Mouse (Mus musculus) kidney, postnatal 25 days (tissue): ENCODE data around the gene Atp4b.
"Not testable (repeated sequence)": the region's sequence is repeated elsewhere in the genome, so short reads cannot be mapped to it uniquely, and the experiment has no call there.

Experiments
- DNase-seq, 2 experiments: peaks; one replicate each; pipeline ENCODE4 v3.0.0; 2021; ENCODE audit warnings: mixed read lengths in 2 of 2

The Atp4b gene

DNA sequence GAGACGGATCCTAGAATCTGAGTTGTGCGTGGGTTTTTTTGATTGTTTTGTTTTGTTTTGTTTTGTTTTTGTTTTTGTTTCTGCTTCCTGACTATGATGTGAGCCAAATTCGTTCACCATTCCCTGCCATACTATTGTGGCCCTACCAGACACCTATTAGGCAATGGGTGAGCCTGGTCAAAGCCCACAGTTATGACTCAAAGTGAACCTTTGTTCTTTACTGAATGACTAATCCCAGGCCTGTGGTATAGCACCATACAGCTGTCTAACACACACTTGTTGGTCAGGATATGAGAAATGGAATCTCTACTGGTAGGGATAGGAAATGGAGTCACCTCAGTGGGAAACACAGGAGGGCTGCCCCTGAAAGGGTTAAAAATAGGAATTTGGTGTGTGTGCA lies 14.1 kb downstream of the Atp4b start:
- no peak for DNase-seq

DNA sequence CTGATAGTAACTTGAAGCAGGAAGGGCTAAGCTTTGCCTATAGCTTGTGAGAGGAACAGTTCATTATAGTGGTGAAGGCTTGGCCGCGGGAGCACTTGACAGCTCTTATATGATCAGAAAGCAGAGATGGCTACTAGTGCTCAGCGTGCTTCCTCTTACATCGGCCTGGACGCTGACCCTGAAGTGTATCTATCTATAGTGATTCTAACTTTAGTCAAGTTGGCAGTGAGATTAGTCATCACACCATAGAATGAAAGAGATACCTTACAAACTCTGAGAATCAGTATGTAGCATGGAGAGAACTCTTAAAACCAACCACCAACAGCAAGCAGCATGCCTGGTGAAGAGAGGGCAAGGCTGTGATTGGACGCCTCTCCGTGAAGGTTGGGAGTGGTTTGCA lies 15.0 kb downstream of the Atp4b start:
- DNase-seq, result no peak

DNA sequence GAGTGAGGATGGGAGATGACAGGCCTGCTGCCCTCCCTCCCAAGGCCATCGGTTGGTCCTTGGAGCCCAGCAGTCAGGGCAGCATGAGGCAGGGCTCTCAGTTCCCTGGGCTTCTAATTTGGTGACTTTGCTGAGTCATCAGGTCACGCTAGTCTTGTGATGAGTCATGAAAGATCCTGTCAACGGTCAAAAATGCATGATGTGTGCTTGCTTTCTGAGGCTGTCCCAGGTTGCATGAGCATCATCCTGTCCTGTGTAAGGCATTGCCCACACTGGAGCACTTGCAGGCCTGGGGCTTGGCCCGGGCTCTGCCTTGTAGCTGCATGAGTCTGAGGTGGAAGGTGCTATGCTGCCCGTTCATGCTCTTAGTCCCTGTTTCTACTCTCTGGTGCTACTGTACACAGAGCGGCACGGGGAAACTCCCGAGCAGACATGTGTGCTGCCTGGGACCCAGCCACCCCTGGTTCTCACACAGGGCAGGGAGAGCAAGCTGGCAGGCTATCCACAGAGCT lies 23.4 kb downstream of the Atp4b start:
- no peak for DNase-seq

DNA sequence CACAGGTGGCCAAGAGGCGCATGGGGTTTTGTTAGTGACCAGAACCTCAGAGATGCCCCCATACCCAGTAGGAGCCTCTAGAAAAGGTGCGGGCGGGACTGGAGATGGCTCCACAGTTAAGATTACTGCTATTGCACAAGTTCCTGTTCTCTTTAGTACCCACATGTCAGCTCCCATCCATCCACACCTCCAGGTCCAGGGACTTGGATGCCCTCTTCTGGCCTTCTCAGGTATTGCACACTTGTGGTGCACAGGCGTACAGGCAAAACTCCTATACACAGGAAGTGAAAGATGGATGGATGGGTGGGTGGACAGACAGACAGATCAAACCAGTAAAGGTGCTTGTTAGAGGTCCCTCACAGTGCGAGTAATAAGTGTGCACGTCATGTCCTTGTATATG lies 34.8 kb downstream of the Atp4b start:
- no peak for DNase-seq

DNA sequence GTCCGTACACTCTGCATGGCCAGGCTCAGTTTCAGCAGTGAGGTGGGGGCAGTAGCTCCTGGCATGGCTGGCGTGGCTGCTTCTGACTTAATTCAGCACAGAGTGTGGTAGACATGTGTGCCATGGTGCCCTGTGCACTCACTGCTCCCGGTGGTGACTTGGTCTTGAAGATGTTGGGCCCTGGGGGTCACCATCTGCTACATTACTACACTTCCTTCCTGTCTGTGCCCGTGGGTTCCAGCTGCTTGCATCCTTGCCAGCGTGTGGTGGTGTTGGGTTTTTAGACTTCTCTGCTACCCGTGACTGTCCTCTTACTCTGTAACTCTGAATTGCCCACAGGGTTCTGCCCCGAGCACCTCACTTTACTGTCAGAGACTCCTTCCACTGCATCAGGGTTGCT lies 36.4 kb downstream of the Atp4b start:
- no peak for DNase-seq

DNA sequence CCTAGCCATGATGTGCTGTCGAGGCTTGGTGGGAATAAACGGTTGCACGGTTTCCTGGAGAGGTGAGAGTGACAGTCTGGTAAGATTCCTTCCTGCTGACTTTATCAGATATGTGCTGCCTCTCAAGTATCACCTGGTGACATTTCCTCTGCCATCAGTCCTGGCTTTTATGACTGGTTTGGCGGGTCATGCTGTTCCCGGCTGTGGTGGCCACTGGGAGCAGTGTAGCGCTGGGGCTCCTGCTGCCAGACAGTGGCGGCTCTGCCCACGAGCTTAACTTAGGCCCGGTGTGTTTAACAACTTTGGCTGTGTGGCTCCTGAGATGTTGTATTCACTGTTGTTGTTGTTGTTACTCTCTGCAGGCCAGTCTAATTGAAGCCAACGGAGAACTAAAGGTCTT lies 39.9 kb downstream of the Atp4b start:
- DNase-seq, result no peak

DNA sequence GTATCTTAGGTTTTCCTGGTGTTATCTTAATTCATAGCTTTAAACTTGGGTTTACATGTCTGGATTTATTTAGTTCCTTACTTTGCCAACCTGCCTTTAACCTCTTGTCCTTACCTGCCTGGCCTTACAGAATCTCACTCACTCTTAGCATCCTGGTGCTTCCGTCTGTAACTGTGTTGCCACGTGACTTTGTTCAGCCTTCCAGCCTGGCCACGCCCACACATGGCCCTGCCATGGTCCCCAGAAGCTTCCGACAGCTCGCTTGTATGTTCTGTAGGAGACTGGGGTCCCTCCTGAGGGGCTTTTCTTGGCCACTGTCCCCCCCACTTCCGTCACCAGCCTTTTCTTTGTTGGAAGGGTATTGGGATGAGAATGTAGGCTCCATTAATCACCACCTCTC lies 40.4 kb downstream of the Atp4b start:
- DNase-seq, result no peak

DNA sequence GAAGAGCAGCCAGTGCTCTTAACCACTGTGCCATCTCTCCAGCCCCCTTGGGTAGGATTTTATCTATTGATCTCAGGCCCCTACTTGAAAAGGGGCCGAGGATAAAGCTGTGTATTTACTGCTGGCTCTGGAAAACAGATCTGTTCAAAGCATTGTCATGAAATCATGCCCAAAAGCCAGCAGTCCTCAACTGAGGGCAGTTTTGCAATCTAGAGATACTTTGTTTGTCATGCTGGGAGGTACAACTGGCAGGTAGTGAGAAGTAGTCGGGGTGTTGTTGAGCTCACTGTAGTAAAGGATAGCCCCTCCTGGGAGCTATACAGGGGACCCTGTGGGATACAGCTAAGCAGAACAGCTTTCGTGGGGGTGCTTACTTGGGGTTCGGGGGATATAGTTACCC lies 42.7 kb downstream of the Atp4b start:
- DNase-seq, result no peak

DNA sequence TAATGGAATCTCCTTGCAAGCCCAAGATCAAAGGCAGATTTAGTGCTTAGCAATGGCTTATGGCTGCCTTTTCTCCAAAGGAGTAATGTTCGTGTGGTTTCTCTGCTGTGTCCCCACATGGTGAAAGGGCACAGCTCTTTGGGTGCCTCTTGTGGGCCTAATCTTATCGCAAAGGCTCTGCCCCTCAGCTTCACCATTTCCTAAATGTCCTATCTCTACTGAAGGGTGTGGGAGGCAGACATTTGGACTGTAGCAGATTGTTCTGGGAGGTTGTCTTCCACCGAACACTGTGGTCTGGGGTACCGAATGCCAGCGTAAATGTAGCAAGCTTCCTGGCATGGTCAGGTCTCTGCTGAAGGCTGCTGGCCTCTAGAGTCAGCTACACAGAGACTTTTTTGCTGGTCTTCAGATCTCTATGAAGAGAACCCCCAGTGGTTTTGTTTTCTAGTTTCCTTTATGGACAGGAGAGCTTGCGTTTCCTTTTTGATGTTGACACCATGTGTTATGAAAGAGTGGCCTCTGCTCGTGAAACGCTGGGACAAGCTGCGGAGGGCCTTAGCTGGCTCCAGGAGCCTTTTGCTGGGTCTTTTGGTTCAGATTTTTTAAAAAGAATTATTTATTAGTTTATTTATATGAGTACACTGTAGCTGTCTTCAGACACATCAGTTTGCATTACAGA lies 43.3 kb downstream of the Atp4b start:
- no peak for DNase-seq

DNA sequence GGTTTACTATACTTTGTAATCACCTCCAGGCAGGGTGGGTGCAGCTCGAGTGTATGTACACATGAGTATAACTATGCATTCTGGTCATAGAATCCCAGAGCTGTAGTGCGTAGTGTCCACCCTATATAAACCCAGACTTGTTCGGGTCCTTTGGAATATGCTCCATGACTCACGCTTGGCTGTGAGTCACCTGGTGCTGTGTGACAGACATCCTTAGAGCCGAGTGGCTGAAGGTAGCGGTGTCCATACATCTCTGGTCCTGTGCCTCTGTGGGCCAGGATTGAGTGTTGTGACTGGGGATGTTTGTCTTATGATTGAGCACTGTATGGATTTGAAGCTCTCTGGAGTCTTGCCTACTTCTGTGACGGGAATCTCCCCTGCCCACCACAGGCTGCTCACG lies 44.0 kb downstream of the Atp4b start:
- DNase-seq, result no peak

DNA sequence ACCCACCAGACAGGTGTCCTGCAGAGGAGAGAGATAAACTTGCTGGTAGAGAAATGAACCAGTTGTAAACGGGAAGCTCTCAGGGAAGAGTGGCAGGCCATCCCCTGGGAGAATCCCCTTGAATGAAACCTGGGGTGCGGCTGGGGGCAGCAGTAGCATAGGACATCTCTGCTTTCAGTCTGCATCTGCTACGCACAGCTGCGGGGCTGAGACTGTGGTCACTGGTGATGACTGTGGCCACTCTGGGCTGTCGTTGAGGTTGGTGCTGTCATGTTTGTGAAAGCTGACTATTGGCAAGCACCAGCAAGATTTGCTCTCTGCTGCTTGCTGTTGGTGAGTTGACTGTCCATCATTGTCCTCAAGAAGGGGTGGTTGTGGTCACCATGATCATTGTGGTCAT lies 45.0 kb downstream of the Atp4b start:
- no peak for DNase-seq

DNA sequence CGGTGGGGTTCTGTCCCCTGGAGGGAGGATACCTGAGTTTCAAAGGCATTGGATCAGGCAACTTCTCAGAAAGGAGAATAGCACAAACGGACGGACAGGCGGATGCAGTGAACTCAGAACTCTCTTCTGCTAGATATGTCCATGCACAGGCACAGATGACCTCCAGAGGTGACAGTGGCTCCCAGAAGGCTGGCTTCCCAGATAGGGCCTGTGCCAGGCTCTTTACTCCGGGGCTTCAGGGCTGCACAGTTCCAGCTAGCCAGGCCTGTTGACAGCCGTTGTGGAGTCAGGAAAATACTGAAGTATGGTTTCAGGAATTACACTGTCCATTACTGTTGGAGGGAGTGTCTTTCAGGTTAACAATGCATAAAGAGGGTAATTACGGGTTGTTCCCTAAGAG lies 46.6 kb downstream of the Atp4b start:
- DNase-seq, result no peak

DNA sequence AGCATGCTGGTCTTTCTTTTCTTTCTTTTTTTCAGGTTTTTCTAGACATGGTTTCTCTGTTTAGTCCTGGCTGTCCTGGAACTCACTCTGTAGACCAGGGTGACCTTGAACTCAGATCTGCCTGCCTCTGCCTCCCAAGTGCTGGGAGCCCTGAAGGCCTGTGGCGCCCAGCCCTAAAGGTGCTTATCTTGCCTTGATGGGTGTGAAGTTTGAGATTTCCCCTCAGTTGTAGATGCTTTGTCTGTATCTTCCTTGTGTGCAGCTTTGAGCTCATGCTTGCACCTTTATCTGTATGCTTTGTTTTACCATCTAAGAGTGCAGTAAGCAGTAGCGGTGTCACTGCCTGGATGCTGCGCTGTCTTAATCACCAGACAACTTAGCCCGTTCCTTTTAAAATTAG lies 53.5 kb downstream of the Atp4b start:
- DNase-seq, result no peak

DNA sequence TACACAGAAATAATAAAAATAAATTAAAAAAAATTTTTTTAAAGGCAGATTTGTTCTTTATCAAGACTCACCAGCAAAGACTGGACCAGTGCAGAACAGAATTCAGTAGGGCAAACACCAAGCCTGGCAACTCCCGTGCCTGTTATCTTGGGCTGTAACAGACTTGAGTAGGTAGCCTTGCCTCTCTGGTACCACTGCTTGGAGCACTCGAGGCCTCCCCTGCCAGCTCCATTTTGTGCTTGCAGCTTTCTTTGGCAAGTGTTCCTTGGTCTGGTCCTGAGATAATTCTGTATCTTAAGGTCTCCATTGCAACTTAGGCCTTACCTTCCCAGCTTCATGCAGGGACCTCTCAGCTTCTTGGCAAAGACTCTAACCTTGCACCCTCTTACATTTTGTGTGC lies 54.3 kb downstream of the Atp4b start:
- DNase-seq, result no peak

DNA sequence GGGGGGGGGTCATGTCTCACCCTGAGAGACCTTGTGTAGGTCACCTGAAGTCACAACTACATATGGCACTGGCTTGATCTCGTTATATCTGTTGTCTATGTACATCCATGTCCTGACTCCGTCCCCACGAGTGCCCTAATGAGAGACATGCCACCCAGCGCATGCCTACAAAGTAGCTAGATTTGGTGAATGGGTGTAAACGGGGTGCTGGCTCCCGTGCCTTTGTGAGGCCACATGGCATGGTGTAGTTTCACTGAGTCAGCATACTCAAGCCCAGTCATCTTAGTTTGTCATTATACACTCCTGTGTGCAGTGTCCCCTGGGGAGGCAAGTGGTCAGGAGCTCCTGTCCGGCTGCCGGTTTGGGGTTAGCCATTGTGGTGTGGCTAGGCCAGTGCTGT lies 56.0 kb downstream of the Atp4b start:
- no peak for DNase-seq

DNA sequence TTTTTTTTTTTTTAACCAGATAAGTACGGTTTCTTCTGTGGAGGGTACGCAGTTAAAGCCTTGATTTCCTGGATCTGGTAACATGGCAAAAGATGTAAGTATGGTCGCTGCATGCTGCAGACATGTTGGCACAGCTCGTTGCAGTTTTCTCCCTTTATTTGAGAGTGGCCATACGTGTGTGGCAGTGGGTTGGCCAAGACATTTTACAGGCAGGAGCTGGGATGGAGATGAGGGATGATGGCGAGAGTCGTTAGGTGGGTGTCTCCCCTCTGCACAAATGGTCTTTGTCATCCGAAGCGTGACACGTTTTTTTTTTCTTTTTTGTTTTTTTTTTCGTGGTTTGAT lies 57.0 kb downstream of the Atp4b start:
- no peak for DNase-seq

DNA sequence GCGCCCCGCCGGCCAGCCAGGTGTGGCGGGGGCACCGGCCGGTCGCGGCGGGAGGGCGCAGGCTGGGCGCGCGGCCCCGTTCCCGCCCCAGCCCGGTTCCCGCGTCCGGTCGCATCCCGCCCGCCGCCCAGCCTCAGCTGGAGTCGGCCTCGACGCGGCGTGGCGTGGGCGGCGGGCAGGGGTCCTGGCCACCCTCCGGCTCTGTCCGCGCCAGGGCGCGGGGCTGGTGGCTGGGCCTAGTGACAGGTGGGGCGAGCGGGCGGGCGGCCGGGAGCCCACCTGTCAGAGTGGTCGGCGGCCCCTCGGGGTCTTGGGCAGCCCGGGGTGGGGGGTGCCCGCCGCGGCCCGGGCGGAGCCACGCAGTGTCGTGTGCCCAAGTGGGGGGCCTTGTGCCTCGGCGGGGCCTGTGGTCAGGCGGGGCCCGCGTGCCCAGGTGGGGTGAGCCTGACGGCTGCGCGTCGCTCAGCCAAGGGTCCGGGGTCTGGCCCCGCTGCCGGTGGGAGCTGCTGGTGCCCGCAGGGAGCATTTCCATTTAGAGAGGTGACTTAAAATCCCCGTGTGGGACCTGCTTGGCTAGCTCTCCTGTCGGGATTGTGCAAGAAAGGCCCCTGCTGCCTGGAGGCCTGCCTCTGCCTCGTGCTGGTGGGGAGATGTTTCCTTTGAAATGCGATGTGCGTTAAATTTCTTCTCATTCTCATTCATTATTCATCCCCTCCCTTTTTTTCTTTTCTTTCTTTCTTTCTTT lies 57.6 kb downstream of the Atp4b start:
- DNase-seq, result peak; percentile 10 to 49

DNA sequence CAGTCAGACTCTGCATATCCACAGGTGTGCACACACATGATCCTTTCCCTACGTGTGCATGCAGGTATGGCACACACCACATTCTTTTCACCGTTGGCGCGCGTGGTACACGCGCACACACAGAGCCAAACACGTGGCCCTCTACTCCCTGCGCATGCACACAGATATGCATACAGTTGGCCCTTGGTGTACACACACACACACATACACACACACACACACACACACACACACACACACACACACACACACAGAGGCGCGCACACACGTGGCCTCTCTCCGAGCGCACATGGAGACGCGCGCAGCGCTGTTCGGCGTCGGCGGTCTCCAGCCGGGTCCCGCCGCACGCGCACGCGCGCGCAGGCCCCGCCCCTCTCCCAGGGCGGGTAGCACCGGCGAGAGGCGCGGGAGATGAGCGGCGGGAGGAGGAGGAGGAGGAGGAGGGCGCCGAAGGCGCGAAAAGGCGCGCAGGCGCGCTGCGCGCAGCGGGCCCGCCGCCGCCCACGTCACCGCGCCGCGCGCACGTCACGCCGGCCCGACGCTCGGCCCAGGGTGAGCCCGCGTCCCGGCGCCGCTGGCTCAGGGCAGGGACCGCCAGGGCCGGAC lies 58.3 kb downstream of the Atp4b start, which contains the start of gene Tfdp1:
TSS of gene Tfdp1 (plus strand) at position 497 of the 606 bp plus-strand sequence.
- DNase-seq, result peak; percentile 76 to 93

DNA sequence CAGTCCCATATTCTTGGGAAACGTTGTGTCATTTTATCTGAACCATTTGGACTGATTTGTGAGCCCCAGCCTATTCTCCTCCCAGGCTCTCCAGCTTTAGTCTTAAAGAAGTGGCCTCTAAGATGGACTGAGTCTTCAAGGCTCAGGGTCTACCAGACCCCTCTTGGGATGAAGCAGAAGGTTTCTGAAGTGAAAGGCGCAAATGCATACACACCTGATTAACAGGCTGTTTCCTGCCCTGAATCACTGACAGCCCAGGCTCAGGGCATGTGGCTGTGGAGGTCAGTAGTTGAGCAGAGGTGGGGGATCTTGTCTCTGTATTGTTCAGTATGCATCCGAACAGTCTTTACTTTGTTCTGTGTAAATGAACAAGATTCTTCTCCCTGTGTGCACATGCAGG lies 58.9 kb downstream of the Atp4b start:
- no peak for DNase-seq

DNA sequence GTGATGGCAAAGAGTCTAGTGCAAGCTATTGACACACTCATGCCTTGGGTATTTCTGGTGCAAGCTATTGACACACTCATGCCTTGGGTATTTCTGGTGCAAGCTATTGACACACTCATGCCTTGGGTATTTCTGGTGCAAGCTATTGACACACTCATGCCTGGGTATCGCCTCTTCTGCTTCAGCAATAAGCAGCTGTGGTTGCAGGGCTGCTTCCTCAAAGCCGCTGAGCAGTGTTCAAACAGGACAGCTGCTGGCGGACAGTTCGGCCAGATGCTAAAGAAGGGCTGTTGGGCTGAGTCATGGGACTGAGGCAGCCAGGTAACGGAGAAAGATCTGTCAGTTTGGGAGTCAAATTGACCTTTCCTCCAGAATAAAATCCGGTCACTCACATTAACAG lies 59.4 kb downstream of the Atp4b start:
- not testable (repeated sequence) for DNase-seq
